Mouse (Mus musculus) olfactory bulb, adult 2 months (tissue): ENCODE measurements around the gene Dusp9. TPM values are rescaled to one million over a fixed set of nuclear protein-coding genes. Genes with fewer than 3 reads are reported as not detected.

Source experiments
- H3K27ac ChIP-seq: fragments of 200-500 bp; 2 replicates; pipeline ENCODE4 v1.5.1; 2012; ENCODE audit warnings: low read depth, low read length; ENCODE audit not compliant: insufficient read depth
- H3K4me1 ChIP-seq: fragments of 200-500 bp; 2 replicates; pipeline ENCODE4 v1.6.1; 2012; ENCODE audit warnings: low read length; ENCODE audit not compliant: control insufficient read depth, insufficient read depth
- H3K4me3 ChIP-seq: fragments of 200-500 bp; 2 replicates; pipeline ENCODE4 v1.5.1; 2012; ENCODE audit warnings: mild to moderate bottlenecking, low read depth, low read length, moderate library complexity; ENCODE audit not compliant: insufficient read depth
- CTCF ChIP-seq: fragments of 200-500 bp; IDR thresholded peaks from 2 replicates; pipeline ENCODE4 v1.5.1; 2012; ENCODE audit warnings: low read depth, mild to moderate bottlenecking, low read length, moderate library complexity; ENCODE audit not compliant: insufficient read depth
- POLR2A ChIP-seq: fragments of 200-500 bp; IDR thresholded peaks from 2 replicates; pipeline ENCODE4 v1.6.1; 2012; ENCODE audit warnings: mild to moderate bottlenecking, low read depth, low read length, moderate library complexity; ENCODE audit not compliant: insufficient read depth
- WGBS: fragments of 180-500 bp; shearing (Covaris S2); methylation state at CpG from one replicate; pipeline ENCODE4 v1.1.7; 2018; 5-methylcytosine and 5-hydroxymethylcytosine counted together
- polyA plus RNA-seq: library from polyadenylated mRNA; stranded (reverse); fragments of >200 nt; gene quantifications from 2 replicates; pipeline ENCODE4 v1.2.4, GENCODE M21; 2012; ENCODE audit warnings: low replicate concordance; ENCODE audit not compliant: missing spikeins, insufficient read depth, insufficient read length

Dusp9 gene
- not detected in 2 replicates for polyA plus RNA-seq

- no peak within 1 kb of the TSS for H3K27ac ChIP-seq
- TF ChIP-seq POLR2A (no peak), CTCF (no peak)
- 24% methylated on average over 28 of the region's 28 CpGs for WGBS
- H3K4me3 ChIP-seq: peak within 1 kb of the TSS; percentile 30
- peaks cover 27% of the 10 kb centered on the region for H3K4me1 ChIP-seq
These were observed at the start of gene Dusp9 for GRCm38 (mm10) chrX:73639255-73639675. Gene Dusp9, plus strand, starts transcription at chrX:73639419.

GRCm38 (mm10) chrX:73593212-73593611 lies 46.0 kb upstream of the Dusp9 start:
- no peak overlapping the region for H3K4me3 ChIP-seq
- H3K4me1 ChIP-seq: 0 out of 2 replicates have a peak, but pooled peaks cover 2% of the 10 kb centered on the region
- H3K27ac ChIP-seq: no peak overlapping the region
- 20% methylated on average over 6 of the region's 6 CpGs for WGBS
- TF ChIP-seq CTCF: no peak
- TF ChIP-seq POLR2A: no peak

- 65% methylated on average over 12 of the region's 12 CpGs for WGBS
- TF ChIP-seq POLR2A: no peak
- no peak for TF ChIP-seq CTCF
These were observed 44.6 kb upstream of the Dusp9 start for GRCm38 (mm10) chrX:73594451-73595121.

GRCm38 (mm10) chrX:73595297-73595938 lies 43.8 kb upstream of the Dusp9 start:
- no peak overlapping the region for H3K27ac ChIP-seq
- H3K4me1 ChIP-seq: 0 out of 2 replicates have a peak, but pooled peaks cover 2% of the 10 kb centered on the region
- 77% methylated on average over 4 of the region's 4 CpGs for WGBS
- no peak overlapping the region for H3K4me3 ChIP-seq
- TF ChIP-seq POLR2A (no peak), CTCF (no peak)

More at GRCm38 (mm10) chrX:73594451-73595121, 44.6 kb upstream of the Dusp9 start:
- Histone ChIP-seq H3K27ac (no peak overlapping the region), H3K4me3 (no peak overlapping the region), H3K4me1 (0 out of 2 replicates have a peak, but pooled peaks cover 2% of the 10 kb centered on the region)

GRCm38 (mm10) chrX:73601456-73601855 lies 37.8 kb upstream of the Dusp9 start:
- TF ChIP-seq CTCF (no peak), POLR2A (no peak)
- 83% methylated on average over 1 of the region's 1 CpGs for WGBS
- Histone ChIP-seq H3K4me1 (no peaks in the 10 kb centered on the region), H3K4me3 (no peak overlapping the region), H3K27ac (no peak overlapping the region)

GRCm38 (mm10) chrX:73613665-73614064 lies 25.6 kb upstream of the Dusp9 start:
- TF ChIP-seq POLR2A (no peak), CTCF (no peak)
- no peak overlapping the region for H3K27ac ChIP-seq
- peaks cover 3% of the 10 kb centered on the region; the same call in 1 of the 2 replicates for H3K4me1 ChIP-seq
- WGBS: 44% methylated on average over 4 of the region's 4 CpGs
- no peak overlapping the region for H3K4me3 ChIP-seq

GRCm38 (mm10) chrX:73615876-73616275 lies 23.3 kb upstream of the Dusp9 start:
- Histone ChIP-seq H3K4me1 (peaks cover 3% of the 10 kb centered on the region; the same call in 1 of the 2 replicates), H3K27ac (no peak overlapping the region), H3K4me3 (no peak overlapping the region)
- WGBS: 100% methylated on average over 1 of the region's 1 CpGs
- TF ChIP-seq CTCF (no peak), POLR2A (no peak)

- H3K27ac ChIP-seq: no peak overlapping the region
- no peak overlapping the region for H3K4me3 ChIP-seq
These were observed 19.8 kb upstream of the Dusp9 start for GRCm38 (mm10) chrX:73619401-73619800.

GRCm38 (mm10) chrX:73619890-73620289 lies 19.3 kb upstream of the Dusp9 start:
- 95% methylated on average over 2 of the region's 2 CpGs for WGBS
- Histone ChIP-seq H3K27ac (no peak overlapping the region), H3K4me3 (no peak overlapping the region), H3K4me1 (no peaks in the 10 kb centered on the region)
- TF ChIP-seq POLR2A: no peak
- no peak for TF ChIP-seq CTCF

More at GRCm38 (mm10) chrX:73619401-73619800, 19.8 kb upstream of the Dusp9 start:
- H3K4me1 ChIP-seq: no peaks in the 10 kb centered on the region
- no peak for TF ChIP-seq POLR2A
- TF ChIP-seq CTCF: no peak
